Mouse (Mus musculus): ENCODE results near the gene Spata32. TPM values are rescaled to one million over a fixed set of nuclear protein-coding genes. Genes with fewer than 3 reads are reported as not detected.

Gene Spata32
- polyA plus RNA-seq, 1 experiment, result not detected

GRCm38 (mm10) chr11:103215355-103215754 is 2.9 kb downstream of the Spata32 start:
- H3K4me1 ChIP-seq (ENCODE audit: control insufficient read depth, insufficient read depth, low read length), result no peaks in the 10 kb centered on the region
- TF ChIP-seq POLR2A (IDR thresholded peaks at IDR 0.05; ENCODE audit: low read depth, low read length) (no peak), CTCF (IDR thresholded peaks at IDR 0.05; ENCODE audit: borderline replicate concordance, insufficient read depth, low read length) (no peak)
- no peak overlapping the region for H3K4me3 ChIP-seq (ENCODE audit: insufficient read depth, low read length)
- H3K27ac ChIP-seq (ENCODE audit: insufficient read depth, low read length), result no peak overlapping the region

GRCm38 (mm10) chr11:103213712-103214111 is 4.5 kb downstream of the Spata32 start:
- no peak for TF ChIP-seq POLR2A (IDR thresholded peaks at IDR 0.05; ENCODE audit: low read depth, low read length)
- TF ChIP-seq CTCF (IDR thresholded peaks at IDR 0.05; ENCODE audit: borderline replicate concordance, insufficient read depth, low read length), result no peak
- no peaks in the 10 kb centered on the region for H3K4me1 ChIP-seq (ENCODE audit: control insufficient read depth, insufficient read depth, low read length)

GRCm38 (mm10) chr11:103210291-103210690 is 7.9 kb downstream of the Spata32 start:
- Histone ChIP-seq H3K4me1 (ENCODE audit: control insufficient read depth, insufficient read depth, low read length) (no peaks in the 10 kb centered on the region), H3K27ac (ENCODE audit: insufficient read depth, low read length) (no peak overlapping the region), H3K4me3 (ENCODE audit: insufficient read depth, low read length) (no peak overlapping the region)
- TF ChIP-seq POLR2A (IDR thresholded peaks at IDR 0.05; ENCODE audit: low read depth, low read length), result no peak
- TF ChIP-seq CTCF (IDR thresholded peaks at IDR 0.05; ENCODE audit: borderline replicate concordance, insufficient read depth, low read length), result no peak

More at GRCm38 (mm10) chr11:103213712-103214111, 4.5 kb downstream of the Spata32 start:
- Histone ChIP-seq H3K4me3 (ENCODE audit: insufficient read depth, low read length) (no peak overlapping the region), H3K27ac (ENCODE audit: insufficient read depth, low read length) (no peak overlapping the region)

GRCm38 (mm10) chr11:103208458-103208857 is 9.8 kb downstream of the Spata32 start, which contains the start of gene 1700023F06Rik:
1700023F06Rik (minus strand) TSS chr11:103208558.
- no peak within 1 kb of the TSS for H3K27ac ChIP-seq (ENCODE audit: insufficient read depth, low read length)
- no peaks in the 10 kb centered on the region for H3K4me1 ChIP-seq (ENCODE audit: control insufficient read depth, insufficient read depth, low read length)
- H3K4me3 ChIP-seq (ENCODE audit: insufficient read depth, low read length), result no peak within 1 kb of the TSS
- no peak for TF ChIP-seq CTCF (IDR thresholded peaks at IDR 0.05; ENCODE audit: borderline replicate concordance, insufficient read depth, low read length)
- no peak for TF ChIP-seq POLR2A (IDR thresholded peaks at IDR 0.05; ENCODE audit: low read depth, low read length)

GRCm38 (mm10) chr11:103206203-103206602 is 12.0 kb downstream of the Spata32 start:
- TF ChIP-seq POLR2A (IDR thresholded peaks at IDR 0.05; ENCODE audit: low read depth, low read length) (no peak), CTCF (IDR thresholded peaks at IDR 0.05; ENCODE audit: borderline replicate concordance, insufficient read depth, low read length) (no peak)
- no peaks in the 10 kb centered on the region for H3K4me1 ChIP-seq (ENCODE audit: control insufficient read depth, insufficient read depth, low read length)
- H3K4me3 ChIP-seq (ENCODE audit: insufficient read depth, low read length), result no peak overlapping the region
- H3K27ac ChIP-seq (ENCODE audit: insufficient read depth, low read length), result no peak overlapping the region

GRCm38 (mm10) chr11:103202376-103202775 is 15.9 kb downstream of the Spata32 start:
- TF ChIP-seq CTCF (IDR thresholded peaks at IDR 0.05; ENCODE audit: borderline replicate concordance, insufficient read depth, low read length), result no peak
- no peak for TF ChIP-seq POLR2A (IDR thresholded peaks at IDR 0.05; ENCODE audit: low read depth, low read length)
- H3K4me3 ChIP-seq (ENCODE audit: insufficient read depth, low read length), result no peak overlapping the region
- H3K4me1 ChIP-seq (ENCODE audit: control insufficient read depth, insufficient read depth, low read length), result no peaks in the 10 kb centered on the region
- no peak overlapping the region for H3K27ac ChIP-seq (ENCODE audit: insufficient read depth, low read length)

GRCm38 (mm10) chr11:103201664-103202063 is 16.6 kb downstream of the Spata32 start:
- H3K4me1 ChIP-seq (ENCODE audit: control insufficient read depth, insufficient read depth, low read length), result no peaks in the 10 kb centered on the region
- H3K27ac ChIP-seq (ENCODE audit: insufficient read depth, low read length), result no peak overlapping the region
- H3K4me3 ChIP-seq (ENCODE audit: insufficient read depth, low read length), result no peak overlapping the region
- TF ChIP-seq POLR2A (IDR thresholded peaks at IDR 0.05; ENCODE audit: low read depth, low read length) (no peak), CTCF (IDR thresholded peaks at IDR 0.05; ENCODE audit: borderline replicate concordance, insufficient read depth, low read length) (no peak)

GRCm38 (mm10) chr11:103198911-103199803 is 19.1 kb downstream of the Spata32 start:
- no peak overlapping the region for H3K27ac ChIP-seq (ENCODE audit: insufficient read depth, low read length)
- no peak for TF ChIP-seq POLR2A (IDR thresholded peaks at IDR 0.05; ENCODE audit: low read depth, low read length)
- TF ChIP-seq CTCF (IDR thresholded peaks at IDR 0.05; ENCODE audit: borderline replicate concordance, insufficient read depth, low read length), result no peak
- H3K4me3 ChIP-seq (ENCODE audit: insufficient read depth, low read length), result peak overlapping the region; percentile 6
- H3K4me1 ChIP-seq (ENCODE audit: control insufficient read depth, insufficient read depth, low read length), result no peaks in the 10 kb centered on the region

- Histone ChIP-seq H3K4me1 (ENCODE audit: control insufficient read depth, insufficient read depth, low read length) (no peaks in the 10 kb centered on the region), H3K27ac (ENCODE audit: insufficient read depth, low read length) (no peak overlapping the region), H3K4me3 (ENCODE audit: insufficient read depth, low read length) (no peak overlapping the region)
- TF ChIP-seq POLR2A (IDR thresholded peaks at IDR 0.05; ENCODE audit: low read depth, low read length) (no peak), CTCF (IDR thresholded peaks at IDR 0.05; ENCODE audit: borderline replicate concordance, insufficient read depth, low read length) (no peak)
Measured at GRCm38 (mm10) chr11:103198339-103198738, 19.9 kb downstream of the Spata32 start.

GRCm38 (mm10) chr11:103197340-103197739 is 20.9 kb downstream of the Spata32 start:
- TF ChIP-seq POLR2A (IDR thresholded peaks at IDR 0.05; ENCODE audit: low read depth, low read length) (no peak), CTCF (IDR thresholded peaks at IDR 0.05; ENCODE audit: borderline replicate concordance, insufficient read depth, low read length) (no peak)
- no peak overlapping the region for H3K4me3 ChIP-seq (ENCODE audit: insufficient read depth, low read length)
- H3K4me1 ChIP-seq (ENCODE audit: control insufficient read depth, insufficient read depth, low read length), result no peaks in the 10 kb centered on the region

More at GRCm38 (mm10) chr11:103197340-103197739, 20.9 kb downstream of the Spata32 start:
- H3K27ac ChIP-seq (ENCODE audit: insufficient read depth, low read length), result no peak overlapping the region

All from embryonic fibroblast, embryonic 13.5 days (primary cell).